Mouse (Mus musculus) limb, embryonic 11.5 days (tissue): ENCODE measurements around the gene Tmem72. TPM values are rescaled to one million over a fixed set of nuclear protein-coding genes. Genes with fewer than 3 reads are reported as not detected.

Experiments used
- ATAC-seq: fragments of 200-750 bp; cut with Nextera tagmentation; 2 replicates; pipeline ENCODE4 v1.8.0; 2017; ENCODE audit warnings: low read depth; ENCODE audit not compliant: insufficient number of reproducible peaks, low FRiP score, low TSS enrichment
- DNase-seq: peaks from one replicate; pipeline ENCODE4 v3.0.0-alpha.2; 2015; ENCODE audit warnings: low spot score
- H3K27ac ChIP-seq: fragments of 300-500 bp; sonication (generic); replicated peaks from 2 replicates; pipeline ENCODE4 v1.5.1; 2014; ENCODE audit warnings: low read depth, mild to moderate bottlenecking, low read length
- H3K27me3 ChIP-seq: fragments of 300-500 bp; sonication (generic); 2 replicates; pipeline ENCODE4 v1.6.1; 2014; ENCODE audit warnings: mild to moderate bottlenecking, low read length, mixed read lengths; ENCODE audit not compliant: control insufficient read depth, insufficient read depth
- H3K36me3 ChIP-seq: fragments of 300-500 bp; sonication (generic); 2 replicates; pipeline ENCODE4 v1.6.1; 2014; ENCODE audit warnings: mild to moderate bottlenecking, low read length, moderate library complexity, mixed read lengths; ENCODE audit not compliant: control insufficient read depth, insufficient read depth
- H3K4me1 ChIP-seq: fragments of 300-500 bp; sonication (generic); 2 replicates; pipeline ENCODE4 v1.6.1; 2014; ENCODE audit warnings: low read length, mixed read lengths; ENCODE audit not compliant: control insufficient read depth, insufficient read depth
- H3K4me2 ChIP-seq: fragments of 300-500 bp; sonication (generic); 2 replicates; pipeline ENCODE4 v1.6.1; 2014; ENCODE audit warnings: low read depth, mild to moderate bottlenecking, moderate library complexity; ENCODE audit not compliant: severe bottlenecking
- H3K4me3 ChIP-seq: fragments of 300-500 bp; sonication (generic); 2 replicates; pipeline ENCODE4 v1.5.1; 2014; ENCODE audit warnings: low read depth, low read length
- H3K9ac ChIP-seq: fragments of 300-500 bp; sonication (generic); 2 replicates; pipeline ENCODE4 v1.6.1; 2014; ENCODE audit warnings: mild to moderate bottlenecking, low read length
- H3K9me3 ChIP-seq: fragments of 300-500 bp; sonication (generic); 2 replicates; pipeline ENCODE4 v1.6.1; 2016; ENCODE audit warnings: low read length; ENCODE audit not compliant: control insufficient read depth
- WGBS: fragments of 180-500 bp; shearing (Covaris S2); extraction: QIAGEN DNeasy Blood & Tissue Kit; methylation state at CpG from one replicate; pipeline ENCODE4 v1.1.7; 2014; 5-methylcytosine and 5-hydroxymethylcytosine counted together
- polyA plus RNA-seq: library from polyadenylated mRNA; unstranded; fragments of >200 nt; fragmentation: Nextera tagmentation; extraction: Ambion mirVana; gene quantifications from 2 replicates; pipeline ENCODE4 v1.2.1, GENCODE M21; 2014

Tmem72 gene
- polyA plus RNA-seq, 1 experiment from 2014 or later = 0.04 TPM

- Histone ChIP-seq H3K36me3 (no peaks in the 10 kb centered on the region), H3K4me2 (no peak overlapping the region), H3K27me3 (no peaks in the 10 kb centered on the region), H3K9ac (no peak overlapping the region), H3K4me3 (no peak overlapping the region), H3K27ac (no peak overlapping the region), H3K4me1 (no peaks in the 10 kb centered on the region; the same call in 1 of the 2 replicates), H3K9me3 (no peaks in the 10 kb centered on the region)
- 66% methylated on average over 3 of the region's 3 CpGs for WGBS
- no peak for ATAC-seq
- no peak for DNase-seq
Measured at GRCm38 (mm10) chr6:116653191-116653590, 63.5 kb downstream of the Tmem72 start.

DNA sequence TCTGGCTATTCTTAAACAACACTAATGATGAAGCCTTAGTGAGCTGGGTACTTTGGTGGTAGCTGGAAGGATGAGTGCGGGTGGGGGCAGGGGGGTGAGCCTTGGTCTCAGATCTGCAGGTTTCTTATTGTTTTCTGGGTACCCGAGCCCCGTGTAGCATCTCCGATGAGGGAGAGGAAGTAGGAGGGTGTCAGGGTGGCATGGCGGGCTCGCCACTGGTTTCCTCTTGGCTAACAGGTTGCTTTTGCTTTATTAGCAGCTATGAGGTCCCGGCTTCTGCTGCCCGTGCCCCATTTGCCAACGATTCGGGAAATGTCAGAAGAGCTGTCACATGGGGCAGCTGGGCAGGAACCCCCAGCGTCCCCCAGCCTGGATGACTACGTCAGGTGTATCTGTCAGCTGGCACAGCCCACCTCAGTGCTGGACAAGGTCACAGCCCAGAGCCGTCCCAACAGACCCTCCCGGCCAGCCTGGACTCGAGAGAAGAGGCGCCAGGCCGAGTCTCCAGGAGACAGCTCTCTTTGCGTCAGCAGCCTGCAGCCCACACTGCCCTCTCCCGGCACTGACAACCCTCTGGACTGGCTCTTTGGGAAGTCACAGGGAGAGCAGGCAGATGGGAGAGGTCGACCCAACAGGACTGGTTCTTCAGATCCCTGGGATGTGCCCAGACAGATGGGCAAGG is 65.1 kb downstream of the Tmem72 start:
- Histone ChIP-seq H3K4me2 (no peak overlapping the region), H3K9me3 (no peaks in the 10 kb centered on the region), H3K27me3 (no peaks in the 10 kb centered on the region), H3K9ac (no peak overlapping the region), H3K4me1 (no peaks in the 10 kb centered on the region; the same call in 1 of the 2 replicates), H3K27ac (no peak overlapping the region), H3K36me3 (no peaks in the 10 kb centered on the region), H3K4me3 (no peak overlapping the region)
- no peak for ATAC-seq
- 76% methylated on average over 20 of the region's 20 CpGs for WGBS
- no peak for DNase-seq

- no peaks in the 10 kb centered on the region for H3K9me3 ChIP-seq
- H3K27ac ChIP-seq = no peak within 1 kb of the TSS
- 31% methylated on average over 6 of the region's 6 CpGs for WGBS
- no peaks in the 10 kb centered on the region for H3K27me3 ChIP-seq
- H3K4me3 ChIP-seq = no peak within 1 kb of the TSS
- DNase-seq (no peak), ATAC-seq (no peak)
- no peaks in the 10 kb centered on the region; the same call in 1 of the 2 replicates for H3K4me1 ChIP-seq
- H3K9ac ChIP-seq = no peak within 1 kb of the TSS
- H3K36me3 ChIP-seq = no peaks in the 10 kb centered on the region
- no peak within 1 kb of the TSS for H3K4me2 ChIP-seq
Measured at GRCm38 (mm10) chr6:116650406-116650805, 66.3 kb downstream of the Tmem72 start, which contains the start of gene Depp1. Gene Depp1, plus strand, starts transcription at chr6:116650609.

GRCm38 (mm10) chr6:116649811-116650210 is 66.9 kb downstream of the Tmem72 start:
- H3K9me3 ChIP-seq = no peaks in the 10 kb centered on the region
- H3K27me3 ChIP-seq = no peaks in the 10 kb centered on the region
- H3K4me1 ChIP-seq = no peaks in the 10 kb centered on the region; the same call in 1 of the 2 replicates
- DNase-seq (no peak), ATAC-seq (no peak)
- no peak overlapping the region for H3K4me2 ChIP-seq
- no peak overlapping the region for H3K4me3 ChIP-seq
- H3K9ac ChIP-seq = no peak overlapping the region
- no peaks in the 10 kb centered on the region for H3K36me3 ChIP-seq
- 88% methylated on average over 7 of the region's 7 CpGs for WGBS
- H3K27ac ChIP-seq = no peak overlapping the region

DNA sequence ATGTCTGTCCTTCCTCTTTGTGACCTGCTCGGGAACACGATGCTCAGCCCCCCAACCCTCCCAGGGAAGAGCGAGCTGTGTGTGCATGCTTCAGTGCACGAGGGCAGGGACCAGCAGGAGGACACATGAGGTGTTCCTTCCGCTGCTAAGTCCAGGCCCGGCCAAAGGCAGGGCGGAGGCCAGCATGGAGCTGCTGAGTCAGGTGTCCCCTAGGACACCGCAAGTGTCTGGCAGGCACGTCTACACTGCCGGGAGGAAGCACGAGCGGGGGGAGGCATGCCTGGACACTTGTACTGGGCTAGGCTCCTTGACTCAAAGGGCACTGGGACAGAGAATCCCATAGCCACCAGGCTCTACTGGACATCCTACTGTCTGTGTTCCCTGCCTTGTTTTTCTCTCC is 69.0 kb downstream of the Tmem72 start:
- Histone ChIP-seq H3K9me3 (no peaks in the 10 kb centered on the region), H3K36me3 (no peaks in the 10 kb centered on the region), H3K27ac (no peak overlapping the region), H3K9ac (no peak overlapping the region), H3K4me2 (no peak overlapping the region), H3K27me3 (no peaks in the 10 kb centered on the region), H3K4me1 (no peaks in the 10 kb centered on the region; the same call in 1 of the 2 replicates), H3K4me3 (no peak overlapping the region)
- DNase-seq (no peak), ATAC-seq (no peak)
- WGBS = 79% methylated on average over 12 of the region's 12 CpGs

- Histone ChIP-seq H3K36me3 (no peaks in the 10 kb centered on the region), H3K4me2 (no peak overlapping the region)
- WGBS = 62% methylated on average over 3 of the region's 3 CpGs
Measured at GRCm38 (mm10) chr6:116644335-116644734, 72.4 kb downstream of the Tmem72 start.

GRCm38 (mm10) chr6:116643881-116644280 is 72.8 kb downstream of the Tmem72 start:
- no peak for DNase-seq
- Histone ChIP-seq H3K4me2 (no peak overlapping the region), H3K27ac (no peak overlapping the region), H3K27me3 (no peaks in the 10 kb centered on the region), H3K4me3 (no peak overlapping the region), H3K9me3 (no peaks in the 10 kb centered on the region), H3K4me1 (no peaks in the 10 kb centered on the region), H3K36me3 (no peaks in the 10 kb centered on the region), H3K9ac (no peak overlapping the region)
- ATAC-seq = no peak
- WGBS = 72% methylated on average over 4 of the region's 4 CpGs

More at GRCm38 (mm10) chr6:116644335-116644734, 72.4 kb downstream of the Tmem72 start:
- no peak overlapping the region for H3K9ac ChIP-seq
- no peak overlapping the region for H3K4me3 ChIP-seq
- H3K27me3 ChIP-seq = no peaks in the 10 kb centered on the region
- H3K27ac ChIP-seq = no peak overlapping the region
- no peaks in the 10 kb centered on the region for H3K9me3 ChIP-seq
- no peak for DNase-seq
- no peak for ATAC-seq
- no peaks in the 10 kb centered on the region for H3K4me1 ChIP-seq

- Histone ChIP-seq H3K9me3 (no peaks in the 10 kb centered on the region), H3K27ac (no peak overlapping the region), H3K4me1 (no peaks in the 10 kb centered on the region), H3K4me2 (no peak overlapping the region), H3K36me3 (no peaks in the 10 kb centered on the region), H3K27me3 (no peaks in the 10 kb centered on the region), H3K9ac (no peak overlapping the region), H3K4me3 (no peak overlapping the region)
- ATAC-seq = no peak
- DNase-seq = no peak
- WGBS = 68% methylated on average over 11 of the region's 11 CpGs
Measured at GRCm38 (mm10) chr6:116642942-116643341, 73.8 kb downstream of the Tmem72 start.

GRCm38 (mm10) chr6:116639663-116640062 is 77.0 kb downstream of the Tmem72 start:
- ATAC-seq (no peak), DNase-seq (no peak)
- no peaks in the 10 kb centered on the region for H3K36me3 ChIP-seq
- H3K4me3 ChIP-seq = no peak overlapping the region
- WGBS = 86% methylated on average over 2 of the region's 2 CpGs
- no peaks in the 10 kb centered on the region for H3K27me3 ChIP-seq
- no peak overlapping the region for H3K9ac ChIP-seq
- H3K27ac ChIP-seq = no peak overlapping the region
- no peak overlapping the region for H3K4me2 ChIP-seq
- no peaks in the 10 kb centered on the region for H3K9me3 ChIP-seq
- no peaks in the 10 kb centered on the region for H3K4me1 ChIP-seq
